12 mouse cellular contexts compared by ENCODE assay signal in genomic region chr1:38390886-38391249, GRCm38 (mm10).
DNase-seq lines count a peak whose midpoint lies in the region; ATAC-seq and TF ChIP-seq lines count a peak whose summit lies in the region.
"Had no signal": no experiment of that assay in that cellular context is flagged by ENCODE, and none has a peak within 500 bp of the region (broad histone marks: within the 10 kb centered on the region; RNA-seq: fewer than 3 reads in every experiment).

No protein-coding gene starts in this region.

- DNase-seq in embryonic facial prominence, embryonic 11.5 days (ENCODE audit: low spot score), result peak; percentile 41
- DNase-seq in embryonic facial prominence, embryonic 10.5 days (ENCODE audit: low spot score), result no peak
- peak; percentile 59 for DNase-seq in left cerebral cortex, postnatal 4 days
- DNase-seq in left cerebral cortex, adult 11 months (ENCODE audit: low spot score), result no peak
- DNase-seq in Patski (ENCODE audit: low read depth, low spot score), result no peak
- peak; percentile 71 for DNase-seq in midbrain, embryonic 14.5 days
- no peak for DNase-seq in urinary bladder, adult 2 months (ENCODE audit: low spot score)
- DNase-seq in frontal cortex, postnatal 14 days (ENCODE audit: low spot score in 2 of 2), result no peak
- DNase-seq: liver, embryonic 13.5 days; right cerebral cortex, adult 18-20 months had no signal

- H3K4me1 ChIP-seq in embryonic facial prominence, embryonic 11.5 days (ENCODE audit: control insufficient read depth, insufficient read depth, low read length), result peaks cover 6% of the 10 kb centered on the region; the same call in 1 of the 2 replicates
- peaks cover 64% of the 10 kb centered on the region for H3K4me1 ChIP-seq in embryonic facial prominence, embryonic 10.5 days
- H3K4me1 ChIP-seq in midbrain, embryonic 14.5 days (ENCODE audit: control insufficient read depth, insufficient read depth, low read length), result peaks cover 23% of the 10 kb centered on the region
- H3K4me1 ChIP-seq: liver, embryonic 13.5 days had no signal

- in situ Hi-C loops in Patski (cut with MboI; ENCODE audit: low pct_unique_long_range_greater_than_20kb), result no loop called here

- H3K27me3 ChIP-seq in embryonic facial prominence, embryonic 11.5 days (ENCODE audit: control insufficient read depth, insufficient read depth, low read length), result no peaks in the 10 kb centered on the region
- no peaks in the 10 kb centered on the region for H3K27me3 ChIP-seq in embryonic facial prominence, embryonic 10.5 days (replicated peaks; ENCODE audit: low read depth, poor library complexity, severe bottlenecking)
- H3K27me3 ChIP-seq in Patski, result peaks cover 2% of the 10 kb centered on the region
- H3K27me3 ChIP-seq in midbrain, embryonic 14.5 days (ENCODE audit: control insufficient read depth, insufficient read depth, low read length), result no peaks in the 10 kb centered on the region
- H3K27me3 ChIP-seq: embryonic facial prominence, embryonic 12.5 days; liver, embryonic 13.5 days; stomach, embryonic 15.5 days had no signal

- CTCF ChIA-PET in Patski (lab: Charles Lee), result interaction anchor here (0.9 to 1.3 kb wide), 4 partner anchors 18 to 397 kb away, joined by 3 to 4 read pairs (median 3); no protein-coding TSS in a partner anchor

- H3K4me3 ChIP-seq in embryonic facial prominence, embryonic 11.5 days (ENCODE audit: low read depth, low read length), result no peak overlapping the region
- no peak overlapping the region for H3K4me3 ChIP-seq in embryonic facial prominence, embryonic 10.5 days
- H3K4me3 ChIP-seq in midbrain, embryonic 14.5 days (replicated peaks; ENCODE audit: low read depth, low read length), result no peak overlapping the region
- H3K4me3 ChIP-seq: embryonic facial prominence, embryonic 12.5 days; liver, embryonic 13.5 days; stomach, embryonic 15.5 days had no signal

- H3K9ac ChIP-seq in embryonic facial prominence, embryonic 11.5 days (replicated peaks; ENCODE audit: low read length), result no peak overlapping the region
- H3K9ac ChIP-seq in midbrain, embryonic 14.5 days (replicated peaks; ENCODE audit: low read length), result no peak overlapping the region
- H3K9ac ChIP-seq: embryonic facial prominence, embryonic 12.5 days; liver, embryonic 13.5 days; stomach, embryonic 15.5 days had no signal

- no peak for ATAC-seq in embryonic facial prominence, embryonic 11.5 days (replicated peaks; ENCODE audit: insufficient number of reproducible peaks, low FRiP score, low TSS enrichment, low read depth)
- ATAC-seq in Patski, result no peak
- no peak for ATAC-seq in midbrain, embryonic 14.5 days (ENCODE audit: low FRiP score, low TSS enrichment)

- H3K27ac ChIP-seq in embryonic facial prominence, embryonic 11.5 days (replicated peaks; ENCODE audit: low read depth, low read length), result no peak overlapping the region
- H3K27ac ChIP-seq in embryonic facial prominence, embryonic 10.5 days (replicated peaks), result no peak overlapping the region
- peak overlapping the region; percentile 10; the same call in 1 of the 2 replicates for H3K27ac ChIP-seq in midbrain, embryonic 14.5 days (replicated peaks; ENCODE audit: low read depth, low read length)
- H3K27ac ChIP-seq: embryonic facial prominence, embryonic 12.5 days; liver, embryonic 13.5 days; stomach, embryonic 15.5 days had no signal

- intact Hi-C loops in left cerebral cortex, postnatal 4 days (cut with DNase I), result loop anchor here (5.0 to 10.0 kb wide), 2 partner anchors 206 to 396 kb away; no protein-coding TSS in a partner anchor

- POLR2A ChIA-PET in Patski (lab: Charles Lee), result no interaction called here

- no peak overlapping the region for H3K4me2 ChIP-seq in embryonic facial prominence, embryonic 11.5 days (ENCODE audit: low read depth, low read length)
- no peak overlapping the region for H3K4me2 ChIP-seq in midbrain, embryonic 14.5 days (ENCODE audit: low read length)
- H3K4me2 ChIP-seq: embryonic facial prominence, embryonic 12.5 days; liver, embryonic 13.5 days; stomach, embryonic 15.5 days had no signal

- no peaks in the 10 kb centered on the region for H3K36me3 ChIP-seq in embryonic facial prominence, embryonic 11.5 days (replicated peaks; ENCODE audit: control insufficient read depth, insufficient read depth, low read depth, low read length)
- no peaks in the 10 kb centered on the region for H3K36me3 ChIP-seq in embryonic facial prominence, embryonic 10.5 days (replicated peaks)
- H3K36me3 ChIP-seq in midbrain, embryonic 14.5 days (ENCODE audit: control insufficient read depth, insufficient read depth, low read length), result no peaks in the 10 kb centered on the region
- H3K36me3 ChIP-seq: liver, embryonic 13.5 days; stomach, embryonic 15.5 days had no signal

- 76% methylated on average over 7 of the region's 7 CpGs for WGBS in embryonic facial prominence, embryonic 11.5 days
- WGBS in embryonic facial prominence, embryonic 10.5 days, result 79% methylated on average over 7 of the region's 7 CpGs
- 71% methylated on average over 7 of the region's 7 CpGs for WGBS in midbrain, embryonic 14.5 days

- no peaks in the 10 kb centered on the region for H3K9me3 ChIP-seq in embryonic facial prominence, embryonic 11.5 days (replicated peaks; ENCODE audit: control insufficient read depth, low read length)
- H3K9me3 ChIP-seq in embryonic facial prominence, embryonic 10.5 days, result no peaks in the 10 kb centered on the region
- H3K9me3 ChIP-seq in midbrain, embryonic 14.5 days (ENCODE audit: control insufficient read depth, low read length), result no peaks in the 10 kb centered on the region
- H3K9me3 ChIP-seq: embryonic facial prominence, embryonic 12.5 days; liver, embryonic 13.5 days; stomach, embryonic 15.5 days had no signal

- peak; percentile 40 for TF ChIP-seq CTCF in Patski (IDR thresholded peaks at IDR 0.05)

Comparison
In these comparisons a context has a peak if more than half of its experiments do, and no peak if none do; other contexts are left out.
1. DNase-seq: peak in embryonic facial prominence, embryonic 11.5 days (single experiment), left cerebral cortex, postnatal 4 days (single experiment) and midbrain, embryonic 14.5 days (single experiment); none in embryonic facial prominence, embryonic 10.5 days (single experiment), left cerebral cortex, adult 11 months (single experiment), Patski (single experiment), urinary bladder, adult 2 months (single experiment) and frontal cortex, postnatal 14 days (0 of 2).